ENCODE assay signal across 8 mouse cellular contexts in the genomic region with DNA sequence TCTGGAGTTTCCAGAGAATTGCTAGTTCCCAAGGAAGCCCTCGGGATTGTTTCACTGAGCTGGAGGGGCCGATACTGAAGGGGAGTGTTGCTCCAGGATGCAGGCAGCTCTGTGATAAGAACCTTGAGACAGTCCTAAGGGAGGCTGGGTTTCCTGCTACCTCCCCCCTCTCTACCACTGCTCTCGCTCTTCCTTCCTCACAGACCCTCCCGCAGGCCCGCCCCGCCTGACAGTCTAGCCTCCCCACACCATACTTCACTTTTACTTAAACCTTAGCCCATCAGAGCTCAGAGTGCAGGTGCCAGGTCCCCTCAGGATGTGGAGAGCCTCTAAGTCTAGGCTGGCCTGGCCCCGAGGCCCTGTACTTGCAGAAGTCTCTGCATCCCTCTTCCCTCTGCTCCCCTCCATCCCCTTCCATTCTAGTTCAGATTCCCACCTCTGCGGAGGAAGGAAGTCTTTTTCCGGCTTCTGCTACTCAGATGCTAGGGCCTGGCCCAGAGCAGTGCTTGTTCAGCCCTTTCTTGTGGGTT. TPM values are rescaled to one million over a fixed set of nuclear protein-coding genes. Genes with fewer than 3 reads are reported as not detected.
DNase-seq lines count a peak whose midpoint lies in the region; ATAC-seq and TF ChIP-seq lines count a peak whose summit lies in the region.

No protein-coding gene starts in this region.

- TF ChIP-seq EP300 in heart, postnatal 0 days (IDR thresholded peaks at IDR 0.05; ENCODE audit: low read depth) = peak; percentile 85; the same call in 1 of the 2 replicates

- H3K79me2 ChIP-seq in liver, adult 2 months (ENCODE audit: control insufficient read depth, insufficient read depth, low read length) = no peaks in the 10 kb centered on the region

- DNase-seq in layer of hippocampus, adult 2 months (ENCODE audit: low spot score in 2 of 2) = no peak
- DNase-seq in layer of hippocampus, adult 9-10 months (ENCODE audit: low spot score) = no peak
- peak; percentile 81 for DNase-seq in heart, postnatal 0 days (ENCODE audit: low spot score)
- DNase-seq in liver, adult 2 months (ENCODE audit: extremely low read depth, low read depth, low spot score) = peak; percentile 14
- DNase-seq in layer of hippocampus, adult 8-10 months (ENCODE audit: low spot score in 2 of 2) = no peak
- DNase-seq in gastrocnemius, postnatal 14 days = no peak
- no peak for DNase-seq in cerebellum, adult 2 months

- TF ChIP-seq POLR2A in liver, adult 2 months (IDR thresholded peaks at IDR 0.05; ENCODE audit: extremely low read depth, insufficient read depth, low read length) = no peak
- no peak for TF ChIP-seq POLR2A in cerebellum, adult 2 months (IDR thresholded peaks at IDR 0.05; ENCODE audit: borderline replicate concordance, insufficient read depth, low read length)

- H3K9ac ChIP-seq in heart, postnatal 0 days (replicated peaks; ENCODE audit: low read depth, low read length) = no peak overlapping the region
- no peak overlapping the region for H3K9ac ChIP-seq in liver, adult 2 months (ENCODE audit: low read depth, low read length)
- no peak overlapping the region for H3K9ac ChIP-seq in stomach, embryonic 16.5 days (ENCODE audit: low read length)

- no peak overlapping the region for H3K4me3 ChIP-seq in layer of hippocampus, adult 2 months
- no peak overlapping the region for H3K4me3 ChIP-seq in heart, postnatal 0 days (ENCODE audit: low read depth, low read length)
- H3K4me3 ChIP-seq in liver, adult 2 months (ENCODE audit: insufficient read depth, low read depth, low read length) = no peak overlapping the region
- H3K4me3 ChIP-seq in stomach, embryonic 16.5 days (replicated peaks; ENCODE audit: low read length) = no peak overlapping the region
- H3K4me3 ChIP-seq in cerebellum, adult 2 months (replicated peaks; ENCODE audit: insufficient read depth, low read depth, low read length) = no peak overlapping the region

- no peaks in the 10 kb centered on the region for H3K27me3 ChIP-seq in heart, postnatal 0 days (ENCODE audit: control insufficient read depth, insufficient read depth, low read length)
- H3K27me3 ChIP-seq in liver, adult 2 months (ENCODE audit: control insufficient read depth, insufficient read depth, low read length) = no peaks in the 10 kb centered on the region
- no peaks in the 10 kb centered on the region for H3K27me3 ChIP-seq in stomach, embryonic 16.5 days (ENCODE audit: control insufficient read depth, insufficient read depth, low read length)
- no peaks in the 10 kb centered on the region for H3K27me3 ChIP-seq in cerebellum, adult 2 months (ENCODE audit: control insufficient read depth, insufficient read depth, low read length)

- intact Hi-C loops in gastrocnemius, postnatal 14 days (cut with DNase I; ENCODE audit: low total_unique reads) = no loop called here

- no peaks in the 10 kb centered on the region for H3K9me3 ChIP-seq in heart, postnatal 0 days (replicated peaks; ENCODE audit: control insufficient read depth, low read length)
- no peaks in the 10 kb centered on the region for H3K9me3 ChIP-seq in stomach, embryonic 16.5 days (replicated peaks; ENCODE audit: control insufficient read depth, low read length)

- no peak for TF ChIP-seq CTCF in layer of hippocampus, adult 2 months (conservative IDR thresholded peaks at IDR 0.05)
- TF ChIP-seq CTCF in heart, postnatal 0 days (IDR thresholded peaks at IDR 0.05; ENCODE audit: low read depth) = no peak
- TF ChIP-seq CTCF in liver, adult 2 months (IDR thresholded peaks at IDR 0.05; ENCODE audit: low read depth, low read length) = no peak
- TF ChIP-seq CTCF in cerebellum, adult 2 months (IDR thresholded peaks at IDR 0.05; ENCODE audit: borderline replicate concordance, insufficient read depth, low read depth, low read length) = no peak

- ATAC-seq in heart, postnatal 0 days (ENCODE audit: insufficient read depth, low read depth) = peak; percentile 67
- ATAC-seq in stomach, embryonic 16.5 days (ENCODE audit: insufficient read depth, low FRiP score) = no peak

- 52% methylated on average over 9 of the region's 9 CpGs for WGBS in heart, postnatal 0 days
- 71% methylated on average over 9 of the region's 9 CpGs for WGBS in liver, adult 2 months
- WGBS in stomach, embryonic 16.5 days = 56% methylated on average over 9 of the region's 9 CpGs
- 95% methylated on average over 9 of the region's 9 CpGs for WGBS in cerebellum, adult 2 months

- H3K36me3 ChIP-seq in heart, postnatal 0 days (replicated peaks; ENCODE audit: control insufficient read depth, insufficient read depth, low read length) = peaks cover 39% of the 10 kb centered on the region
- no peaks in the 10 kb centered on the region for H3K36me3 ChIP-seq in liver, adult 2 months (ENCODE audit: control insufficient read depth, insufficient read depth, low read length)
- no peaks in the 10 kb centered on the region for H3K36me3 ChIP-seq in stomach, embryonic 16.5 days (ENCODE audit: control insufficient read depth, insufficient read depth, low read length)

- 0 out of 2 replicates have a peak overlapping the region, but pooled peaks have one; percentile 12 for H3K4me2 ChIP-seq in heart, postnatal 0 days (ENCODE audit: low read depth, low read length)
- H3K4me2 ChIP-seq in stomach, embryonic 16.5 days (ENCODE audit: low read depth, low read length) = no peak overlapping the region

- H3K27ac ChIP-seq in layer of hippocampus, adult 2 months = 0 out of 2 replicates have a peak overlapping the region, but pooled peaks have one; percentile 0
- peak overlapping the region; percentile 86 for H3K27ac ChIP-seq in heart, postnatal 0 days (ENCODE audit: low read depth)
- peak overlapping the region; percentile 73 for H3K27ac ChIP-seq in liver, adult 2 months (replicated peaks; ENCODE audit: insufficient read depth, low read depth, low read length)
- H3K27ac ChIP-seq in stomach, embryonic 16.5 days (ENCODE audit: low read length) = peak overlapping the region; percentile 28
- no peak overlapping the region for H3K27ac ChIP-seq in cerebellum, adult 2 months (ENCODE audit: insufficient read depth, low read length)

- peaks cover 55% of the 10 kb centered on the region for H3K4me1 ChIP-seq in heart, postnatal 0 days (ENCODE audit: control insufficient read depth, insufficient read depth)
- peaks cover 8% of the 10 kb centered on the region; the same call in 1 of the 2 replicates for H3K4me1 ChIP-seq in liver, adult 2 months (ENCODE audit: control insufficient read depth, insufficient read depth, low read length)
- peaks cover 47% of the 10 kb centered on the region for H3K4me1 ChIP-seq in stomach, embryonic 16.5 days (ENCODE audit: control insufficient read depth, insufficient read depth, low read length)
- H3K4me1 ChIP-seq in cerebellum, adult 2 months (ENCODE audit: control insufficient read depth, insufficient read depth, low read length) = peaks cover 10% of the 10 kb centered on the region

RNA-seq across cellular contexts. Expression of a gene that starts 27.9 kb away (rescaled TPM):
- 10 to 100 TPM; 13.7 to 15.5 TPM for total RNA-seq in layer of hippocampus, adult 2 months (2021)
- 16.3 and 17.4 TPM in 2 replicates for total RNA-seq in heart, postnatal 0 days (2014; rRNA removed; ENCODE audit: low replicate concordance)
- polyA plus RNA-seq in heart, postnatal 0 days (2015; fragmentation: Nextera tagmentation; extraction: Ambion mirVana) = 7.6 and 7.8 TPM in 2 replicates
- 2.5 TPM in 2 replicates for total RNA-seq in liver, adult 2 months (2014; rRNA removed)
- 1.6 and 3.3 TPM in 2 replicates for polyA plus RNA-seq in liver, adult 2 months (2012; rRNA removed)
- 8.5 and 9.3 TPM in 2 replicates for polyA plus RNA-seq in stomach, embryonic 16.5 days (2015; fragmentation: Nextera tagmentation; extraction: Ambion mirVana)
- 10 to 100 TPM; 15.9 to 17.6 (median 16.4) TPM for total RNA-seq in layer of hippocampus, adult 8-10 months (2022)
- 10 to 100 TPM; 12.2 to 21.6 TPM for total RNA-seq in gastrocnemius, postnatal 14 days (2021)
- polyA plus RNA-seq in cerebellum, adult 2 months (2012; rRNA removed) = 12.9 and 15.5 TPM in 2 replicates

RNA-seq across cellular contexts. Expression of a gene that starts 43.0 kb away (rescaled TPM):
- total RNA-seq in layer of hippocampus, adult 2 months (2021) = 100 to 1,000 TPM in 1 of 2 experiments, 10 to 100 TPM in 1; 80.8 to 101 TPM
- total RNA-seq in heart, postnatal 0 days (2014; rRNA removed; ENCODE audit: low replicate concordance) = 29.5 and 42.2 TPM in 2 replicates
- 11.9 and 13.4 TPM in 2 replicates for polyA plus RNA-seq in heart, postnatal 0 days (2015; fragmentation: Nextera tagmentation; extraction: Ambion mirVana)
- 40.9 and 41.8 TPM in 2 replicates for total RNA-seq in liver, adult 2 months (2014; rRNA removed)
- 8.9 and 14.3 TPM in 2 replicates for polyA plus RNA-seq in liver, adult 2 months (2012; rRNA removed)
- 32.1 and 33.7 TPM in 2 replicates for polyA plus RNA-seq in stomach, embryonic 16.5 days (2015; fragmentation: Nextera tagmentation; extraction: Ambion mirVana)
- total RNA-seq in layer of hippocampus, adult 8-10 months (2022) = 100 to 1,000 TPM in 1 of 4 experiments, 10 to 100 TPM in 3; 86.9 to 117 (median 95.4) TPM
- 10 to 100 TPM; 23.0 to 33.2 TPM for total RNA-seq in gastrocnemius, postnatal 14 days (2021)
- polyA plus RNA-seq in cerebellum, adult 2 months (2012; rRNA removed) = 76.2 and 77.8 TPM in 2 replicates

RNA-seq across cellular contexts. Expression of a gene that starts 57.6 kb away (rescaled TPM):
- 10 to 100 TPM; 38.5 to 39.8 TPM for total RNA-seq in layer of hippocampus, adult 2 months (2021)
- total RNA-seq in heart, postnatal 0 days (2014; rRNA removed; ENCODE audit: low replicate concordance) = 24.4 and 34.8 TPM in 2 replicates
- 10.5 and 12.2 TPM in 2 replicates for polyA plus RNA-seq in heart, postnatal 0 days (2015; fragmentation: Nextera tagmentation; extraction: Ambion mirVana)
- 43.3 and 48.6 TPM in 2 replicates for total RNA-seq in liver, adult 2 months (2014; rRNA removed)
- 24.0 and 24.8 TPM in 2 replicates for polyA plus RNA-seq in liver, adult 2 months (2012; rRNA removed)
- 55.3 and 57.0 TPM in 2 replicates for polyA plus RNA-seq in stomach, embryonic 16.5 days (2015; fragmentation: Nextera tagmentation; extraction: Ambion mirVana)
- 10 to 100 TPM; 39.6 to 47.7 (median 43.0) TPM for total RNA-seq in layer of hippocampus, adult 8-10 months (2022)
- 10 to 100 TPM; 22.1 to 24.6 TPM for total RNA-seq in gastrocnemius, postnatal 14 days (2021)
- polyA plus RNA-seq in cerebellum, adult 2 months (2012; rRNA removed) = 31.7 and 32.1 TPM in 2 replicates

Comparison
In these comparisons a context has a peak if more than half of its experiments do, and no peak if none do; other contexts are left out.
1. DNase-seq: peak in heart, postnatal 0 days (single experiment) and liver, adult 2 months (single experiment); none in layer of hippocampus, adult 2 months (0 of 2), layer of hippocampus, adult 9-10 months (single experiment), layer of hippocampus, adult 8-10 months (0 of 2), gastrocnemius, postnatal 14 days (single experiment) and cerebellum, adult 2 months (0 of 2).